Mouse (Mus musculus): ENCODE measurements around the gene Ncor2.

DNA sequence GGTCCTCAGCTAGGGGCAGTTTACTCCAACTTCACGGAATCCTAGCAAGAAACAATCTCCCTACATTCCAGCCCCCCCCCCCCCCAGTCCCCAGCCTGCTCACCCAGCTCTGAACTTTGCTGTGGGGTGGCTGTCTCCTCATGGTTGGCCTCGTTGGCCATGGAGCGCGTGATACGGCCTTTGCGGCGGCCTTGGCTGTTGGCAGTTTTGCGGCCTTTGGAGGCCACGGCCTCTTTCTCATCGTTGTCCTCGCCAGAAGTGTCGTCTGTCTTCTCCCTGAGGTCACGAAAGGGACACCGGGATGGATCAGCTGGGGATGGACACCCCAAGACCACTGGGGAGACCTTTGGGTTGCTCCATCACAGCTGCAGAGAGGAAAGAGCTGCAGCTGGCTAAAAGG lies 111.3 kb downstream of the Ncor2 start:
- no peak for TF ChIP-seq CTCF (IDR thresholded peaks at IDR 0.05; ENCODE audit: low read depth)
- no peak for TF ChIP-seq EP300 (optimal IDR thresholded peaks at IDR 0.05)
